Mouse (Mus musculus): ENCODE measurements around the gene Nudt17. TPM values are rescaled to one million over a fixed set of nuclear protein-coding genes. Genes with fewer than 3 reads are reported as not detected.
A peak's percentile ranks its signal among the peaks of the same experiment; 100 is the strongest.
"Not testable (repeated sequence)": the region's sequence is repeated elsewhere in the genome, so short reads cannot be mapped to it uniquely, and the experiment has no call there.

Nudt17 gene
- total RNA-seq, 2 experiments from 2014 or later = 2.7 to 3.6 TPM

DNA sequence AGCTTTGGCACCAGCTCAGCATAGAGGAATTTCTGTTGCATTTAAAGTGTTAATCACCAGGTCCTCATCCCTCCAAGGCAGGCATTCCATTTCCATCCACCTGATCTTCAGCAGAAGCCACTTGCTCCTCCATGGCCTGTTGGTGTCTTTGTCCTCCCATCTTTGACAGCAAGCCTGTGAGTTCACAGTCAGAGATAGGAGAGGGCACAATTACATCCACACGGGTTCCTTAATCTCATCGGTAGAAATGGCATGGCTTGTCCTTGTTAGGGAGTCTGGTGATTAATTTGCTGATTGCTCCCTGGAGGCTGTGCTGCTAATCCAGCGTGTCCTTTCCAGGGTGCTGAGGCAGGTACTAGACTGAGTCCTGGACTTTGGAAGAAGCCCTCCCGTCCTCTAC lies 34.8 kb downstream of the Nudt17 start:
- no peak for DNase-seq (ENCODE audit: low spot score in 2 of 2)

- DNase-seq (ENCODE audit: low spot score in 2 of 2) = no peak
Measured at GRCm38 (mm10) chr3:96671519-96671918, 36.8 kb downstream of the Nudt17 start.

- DNase-seq (ENCODE audit: low spot score in 2 of 2) = peak; percentile 32 to 42
Measured at GRCm38 (mm10) chr3:96669727-96670468, 38.5 kb downstream of the Nudt17 start, which contains the start of gene Ankrd35. Ankrd35 (plus strand) TSS chr3:96670131.

DNA sequence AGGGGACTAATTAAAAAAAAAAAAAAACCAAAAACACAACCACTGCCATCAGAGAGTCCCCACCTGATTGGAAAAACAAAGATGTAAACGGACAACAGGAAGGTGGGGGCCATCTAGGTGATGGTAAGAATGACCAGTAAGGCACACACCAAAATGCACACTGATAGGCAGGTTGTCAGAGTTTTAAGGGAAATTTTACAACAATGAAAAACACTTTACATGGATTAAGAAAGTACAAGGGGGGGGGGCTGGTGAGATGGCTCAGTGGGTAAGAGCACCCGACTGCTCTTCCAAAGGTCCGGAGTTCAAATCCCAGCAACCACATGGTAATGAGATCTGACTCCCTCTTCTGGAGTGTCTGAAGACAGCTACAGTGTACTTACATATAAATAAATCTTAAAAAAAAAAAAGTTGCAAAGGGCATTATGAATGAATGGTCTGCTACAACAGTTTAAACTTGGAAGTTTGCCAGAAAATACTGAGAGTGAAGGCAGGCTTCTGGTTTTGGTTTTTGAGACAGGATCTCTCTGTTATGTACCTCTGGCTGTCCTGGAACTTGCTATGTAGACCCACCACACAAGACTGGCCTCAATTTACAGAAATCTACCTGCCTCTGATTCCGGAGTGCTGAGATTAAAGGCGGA lies 39.8 kb downstream of the Nudt17 start:
- DNase-seq (ENCODE audit: low spot score in 2 of 2) = no peak

- no peak for DNase-seq (ENCODE audit: low spot score in 2 of 2)
Measured at GRCm38 (mm10) chr3:96667316-96667715, 41.0 kb downstream of the Nudt17 start.

DNA sequence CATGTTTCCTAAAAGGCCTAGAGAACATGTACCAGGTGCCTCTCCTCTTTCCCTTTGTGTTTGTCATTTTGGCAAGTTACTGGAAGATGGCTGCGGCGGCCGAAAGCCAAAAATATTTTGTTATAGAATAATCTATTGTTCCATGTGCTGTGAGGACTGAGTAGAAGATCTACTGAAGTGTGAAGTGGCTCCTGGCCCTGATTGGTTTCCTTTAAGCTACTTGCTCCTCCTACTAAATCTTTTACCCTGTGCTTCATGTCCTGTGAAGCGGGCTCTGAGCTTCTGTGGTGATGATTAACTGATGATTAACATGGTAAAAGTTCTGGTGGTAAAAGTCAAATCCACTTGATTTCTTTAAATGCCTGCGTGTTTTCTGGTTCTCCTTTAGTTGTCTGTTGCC lies 41.4 kb downstream of the Nudt17 start:
- DNase-seq (ENCODE audit: low spot score in 2 of 2) = no peak

- not testable (repeated sequence) for DNase-seq (ENCODE audit: low spot score in 2 of 2)
Measured at GRCm38 (mm10) chr3:96665732-96666363, 42.5 kb downstream of the Nudt17 start.

GRCm38 (mm10) chr3:96663432-96664239 lies 44.7 kb downstream of the Nudt17 start:
- peak; percentile 54 to 68 for DNase-seq (ENCODE audit: low spot score in 2 of 2)

- DNase-seq (ENCODE audit: low spot score in 2 of 2) = no peak
Measured at GRCm38 (mm10) chr3:96662731-96663316, 45.5 kb downstream of the Nudt17 start.

- no peak for DNase-seq (ENCODE audit: low spot score in 2 of 2)
Measured at GRCm38 (mm10) chr3:96660901-96661300, 47.5 kb downstream of the Nudt17 start.

Other genes with a start within 250 kb of the Nudt17 start
- gene Hfe2, start 183.4 kb downstream of the Nudt17 start, total RNA-seq (2021) = 10 to 100 TPM in 1 of 2 experiments, 1 to 10 TPM in 1; 3.9 to 11.2 TPM
- gene Txnip, start 150.6 kb downstream of the Nudt17 start, total RNA-seq (2021) = 100 to 1,000 TPM; 980 to 992 TPM
- gene Gm16253, start 131.6 kb downstream of the Nudt17 start, total RNA-seq (2021) = not detected
- 10 to 100 TPM; 37.6 to 37.8 TPM for gene Polr3gl, start 114.4 kb downstream of the Nudt17 start, total RNA-seq (2021)
- 1 to 10 TPM in 1 of 2 experiments, under 1 TPM in 1; 0.59 to 1.5 TPM for gene Ankrd34a, start 111.9 kb downstream of the Nudt17 start, total RNA-seq (2021)
- gene Lix1l, start 107.4 kb downstream of the Nudt17 start, total RNA-seq (2021) = 10 to 100 TPM; 66.3 to 69.1 TPM
- gene Rbm8a, start 78.6 kb downstream of the Nudt17 start, total RNA-seq (2021) = 10 to 100 TPM; 84.0 to 93.4 TPM
- gene Pex11b, start 73.2 kb downstream of the Nudt17 start, total RNA-seq (2021) = 10 to 100 TPM; 53.7 to 61.7 TPM
- under 1 TPM; 0.23 to 0.25 TPM for gene Gm42957, start 73.1 kb downstream of the Nudt17 start, total RNA-seq (2021)
- gene Itga10, start 63.0 kb downstream of the Nudt17 start, total RNA-seq (2021) = 1 to 10 TPM; 2.4 TPM
- 1 to 10 TPM; 2.7 to 3.3 TPM for gene Ankrd35, start 38.4 kb downstream of the Nudt17 start, total RNA-seq (2021)
- 10 to 100 TPM; 50.1 to 55.1 TPM for gene Pias3, start 12.2 kb downstream of the Nudt17 start, total RNA-seq (2021)
- gene Polr3c, start 19.1 kb upstream of the Nudt17 start, total RNA-seq (2021) = 10 to 100 TPM; 39.5 to 43.4 TPM
- gene Rnf115, start 19.1 kb upstream of the Nudt17 start, total RNA-seq (2021) = 10 to 100 TPM; 37.0 to 39.7 TPM
- gene Pdzk1, start 120.7 kb upstream of the Nudt17 start, total RNA-seq (2021) = 10 to 100 TPM in 1 of 2 experiments, 1 to 10 TPM in 1; 7.2 to 40.4 TPM
- under 1 TPM in 1 of 2 experiments, not detected in 1; 0.48 TPM for gene Cd160, start 120.8 kb upstream of the Nudt17 start, total RNA-seq (2021)
- 1 to 10 TPM; 3.7 to 4.1 TPM for gene Gja5, start 196.1 kb upstream of the Nudt17 start, total RNA-seq (2021)
- gene Gpr89, start 196.8 kb upstream of the Nudt17 start, total RNA-seq (2021) = 10 to 100 TPM; 29.1 to 34.6 TPM
- gene Gja8, start 217.5 kb upstream of the Nudt17 start, total RNA-seq (2021) = not detected

Measured in adrenal gland, postnatal 4 days (tissue).